Mouse (Mus musculus) kidney, embryonic 15.5 days (tissue): ENCODE measurements around the gene 6330403K07Rik. TPM values are rescaled to one million over a fixed set of nuclear protein-coding genes. Genes with fewer than 3 reads are reported as not detected.
A peak's percentile ranks its signal among the peaks of the same experiment; 100 is the strongest.

Experiments used
- ATAC-seq: fragments of 200-750 bp; cut with Nextera tagmentation; replicated peaks from 2 replicates; pipeline ENCODE4 v1.8.0; 2017; ENCODE audit warnings: moderate TSS enrichment; ENCODE audit not compliant: low FRiP score
- H3K27ac ChIP-seq: fragments of 300-500 bp; sonication (generic); 2 replicates; pipeline ENCODE4 v1.5.1; 2015; ENCODE audit warnings: mild to moderate bottlenecking, inconsistent platforms
- H3K27me3 ChIP-seq: fragments of 300-500 bp; sonication (generic); 2 replicates; pipeline ENCODE4 v1.6.1; 2015; ENCODE audit warnings: inconsistent platforms
- H3K36me3 ChIP-seq: fragments of 300-500 bp; sonication (generic); 2 replicates; pipeline ENCODE4 v1.6.1; 2015; ENCODE audit warnings: inconsistent platforms
- H3K4me1 ChIP-seq: fragments of 300-500 bp; sonication (generic); 2 replicates; pipeline ENCODE4 v1.6.1; 2015; ENCODE audit warnings: inconsistent platforms
- H3K4me2 ChIP-seq: fragments of 300-500 bp; sonication (generic); 2 replicates; pipeline ENCODE4 v1.6.1; 2015; ENCODE audit warnings: moderate library complexity, mild to moderate bottlenecking, inconsistent platforms
- H3K4me3 ChIP-seq: fragments of 300-500 bp; sonication (generic); replicated peaks from 2 replicates; pipeline ENCODE4 v1.5.1; 2015; ENCODE audit warnings: mild to moderate bottlenecking, inconsistent platforms
- H3K9ac ChIP-seq: fragments of 300-500 bp; sonication (generic); 2 replicates; pipeline ENCODE4 v1.6.1; 2015; ENCODE audit warnings: mild to moderate bottlenecking, inconsistent platforms
- H3K9me3 ChIP-seq: fragments of 300-500 bp; sonication (generic); replicated peaks from 2 replicates; pipeline ENCODE4 v1.6.1; 2016; ENCODE audit warnings: inconsistent platforms
- WGBS: fragments of 180-500 bp; shearing (Covaris S2); methylation state at CpG from one replicate; pipeline ENCODE4 v1.1.7; 2015; ENCODE audit warnings: mixed read lengths; 5-methylcytosine and 5-hydroxymethylcytosine counted together
- polyA plus RNA-seq: library from polyadenylated mRNA; unstranded; fragments of >200 nt; fragmentation: Nextera tagmentation; extraction: Ambion mirVana; gene quantifications from 2 replicates; pipeline ENCODE4 v1.2.1, GENCODE M21; 2015

Gene 6330403K07Rik
- polyA plus RNA-seq, 1 experiment from 2014 or later, result 69.4 TPM

DNA sequence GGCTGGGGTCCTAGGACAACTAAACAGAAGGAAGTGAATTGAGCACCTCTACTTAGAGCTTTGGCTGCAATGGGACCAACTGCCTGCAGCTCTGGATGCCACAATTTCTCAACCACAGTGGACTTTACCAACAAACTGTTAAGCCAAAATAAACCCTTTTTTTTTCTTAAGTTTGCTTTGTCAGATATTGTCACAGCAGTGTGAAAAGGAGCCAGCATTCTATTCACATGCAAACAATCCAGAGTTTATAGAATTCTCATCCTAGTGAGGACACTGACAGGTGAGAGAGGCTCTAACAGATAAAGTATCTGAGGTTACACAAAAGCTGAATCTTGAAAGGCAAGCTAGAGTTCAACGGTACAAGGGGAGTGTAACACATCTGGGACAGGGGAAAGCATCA lies 16.3 kb downstream of the 6330403K07Rik start:
- no peak overlapping the region for H3K9ac ChIP-seq
- no peak overlapping the region for H3K4me3 ChIP-seq
- H3K4me2 ChIP-seq, result no peak overlapping the region
- peaks cover 28% of the 10 kb centered on the region for H3K36me3 ChIP-seq
- H3K9me3 ChIP-seq, result no peaks in the 10 kb centered on the region
- WGBS, result 87% methylated on average over 1 of the region's 1 CpGs
- no peak for ATAC-seq
- no peak overlapping the region for H3K27ac ChIP-seq
- peaks cover 32% of the 10 kb centered on the region for H3K4me1 ChIP-seq
- H3K27me3 ChIP-seq, result no peaks in the 10 kb centered on the region

- Histone ChIP-seq H3K36me3 (peaks cover 61% of the 10 kb centered on the region), H3K9ac (no peak overlapping the region), H3K4me2 (no peak overlapping the region), H3K27me3 (no peaks in the 10 kb centered on the region), H3K4me1 (peaks cover 10% of the 10 kb centered on the region), H3K4me3 (no peak overlapping the region), H3K27ac (no peak overlapping the region), H3K9me3 (no peaks in the 10 kb centered on the region)
- ATAC-seq, result no peak
- WGBS, result 91% methylated on average over 7 of the region's 7 CpGs
These were observed 20.6 kb downstream of the 6330403K07Rik start for GRCm38 (mm10) chr11:71012743-71013142.

DNA sequence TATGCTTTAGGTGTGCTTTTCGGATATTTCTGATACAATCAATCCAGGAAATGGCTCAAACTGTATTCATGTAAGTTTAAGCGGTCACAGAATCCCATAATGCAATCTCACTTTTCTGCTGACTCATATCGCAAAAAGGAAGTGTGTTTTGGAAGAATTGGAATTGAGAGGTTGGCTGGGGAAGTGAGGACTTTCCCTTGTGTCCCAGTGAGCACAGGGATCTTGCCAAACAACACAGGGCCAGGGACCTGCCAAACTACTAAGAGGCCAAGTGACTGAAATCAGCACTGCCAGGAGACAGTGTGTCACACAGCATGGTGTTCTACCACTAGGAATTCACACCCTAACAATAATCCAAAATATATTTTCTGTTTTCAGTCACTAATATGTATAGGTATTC lies 25.0 kb downstream of the 6330403K07Rik start:
- peaks cover 57% of the 10 kb centered on the region for H3K36me3 ChIP-seq
- 80% methylated on average over 3 of the region's 3 CpGs for WGBS

DNA sequence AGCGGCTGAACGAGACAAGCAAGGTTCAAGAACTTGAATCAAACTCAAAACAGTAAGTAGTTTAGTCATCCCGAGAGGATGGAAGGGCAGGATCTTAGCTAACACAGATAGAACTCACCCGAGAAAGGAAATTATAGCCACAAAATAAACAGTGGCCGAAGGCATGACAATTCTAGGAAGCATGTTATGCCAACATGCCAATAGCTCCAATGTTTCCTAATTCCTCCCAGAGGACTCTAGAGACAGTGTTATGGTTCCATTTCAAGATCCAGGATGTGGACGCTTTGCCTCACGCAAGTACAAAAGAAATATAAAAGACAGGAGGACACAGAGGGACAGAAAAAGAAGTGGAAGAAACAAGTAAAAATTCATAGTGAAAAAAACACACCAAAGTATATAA lies 25.5 kb downstream of the 6330403K07Rik start:
- no peak overlapping the region for H3K4me2 ChIP-seq
- no peak for ATAC-seq
- peaks cover 54% of the 10 kb centered on the region for H3K36me3 ChIP-seq
- WGBS, result 80% methylated on average over 7 of the region's 7 CpGs
- H3K9me3 ChIP-seq, result no peaks in the 10 kb centered on the region
- H3K4me3 ChIP-seq, result no peak overlapping the region
- no peak overlapping the region for H3K9ac ChIP-seq
- H3K4me1 ChIP-seq, result peaks cover 11% of the 10 kb centered on the region
- H3K27me3 ChIP-seq, result no peaks in the 10 kb centered on the region
- no peak overlapping the region for H3K27ac ChIP-seq

More for the DNA sequence above, 25.0 kb downstream of the 6330403K07Rik start:
- Histone ChIP-seq H3K9me3 (no peaks in the 10 kb centered on the region), H3K4me2 (no peak overlapping the region), H3K27ac (no peak overlapping the region), H3K4me3 (no peak overlapping the region), H3K9ac (no peak overlapping the region), H3K4me1 (peaks cover 6% of the 10 kb centered on the region), H3K27me3 (no peaks in the 10 kb centered on the region)
- ATAC-seq, result no peak

GRCm38 (mm10) chr11:71007026-71007425 lies 26.3 kb downstream of the 6330403K07Rik start:
- Histone ChIP-seq H3K27me3 (no peaks in the 10 kb centered on the region), H3K4me1 (peaks cover 16% of the 10 kb centered on the region), H3K9me3 (no peaks in the 10 kb centered on the region), H3K4me3 (no peak overlapping the region), H3K27ac (no peak overlapping the region), H3K4me2 (no peak overlapping the region), H3K9ac (no peak overlapping the region), H3K36me3 (peaks cover 46% of the 10 kb centered on the region)
- 94% methylated on average over 6 of the region's 6 CpGs for WGBS
- ATAC-seq, result no peak

- H3K4me2 ChIP-seq, result peak overlapping the region; percentile 53
- H3K4me1 ChIP-seq, result peaks cover 16% of the 10 kb centered on the region
- peak overlapping the region; percentile 90 for H3K4me3 ChIP-seq
- no peaks in the 10 kb centered on the region for H3K27me3 ChIP-seq
- 60% methylated on average over 5 of the region's 5 CpGs for WGBS
- no peak overlapping the region for H3K9ac ChIP-seq
- H3K27ac ChIP-seq, result peak overlapping the region; percentile 56; the same call in 1 of the 2 replicates
- H3K9me3 ChIP-seq, result no peaks in the 10 kb centered on the region
- H3K36me3 ChIP-seq, result peaks cover 43% of the 10 kb centered on the region
- no peak for ATAC-seq
These were observed 28.3 kb downstream of the 6330403K07Rik start for GRCm38 (mm10) chr11:71005046-71005445.

DNA sequence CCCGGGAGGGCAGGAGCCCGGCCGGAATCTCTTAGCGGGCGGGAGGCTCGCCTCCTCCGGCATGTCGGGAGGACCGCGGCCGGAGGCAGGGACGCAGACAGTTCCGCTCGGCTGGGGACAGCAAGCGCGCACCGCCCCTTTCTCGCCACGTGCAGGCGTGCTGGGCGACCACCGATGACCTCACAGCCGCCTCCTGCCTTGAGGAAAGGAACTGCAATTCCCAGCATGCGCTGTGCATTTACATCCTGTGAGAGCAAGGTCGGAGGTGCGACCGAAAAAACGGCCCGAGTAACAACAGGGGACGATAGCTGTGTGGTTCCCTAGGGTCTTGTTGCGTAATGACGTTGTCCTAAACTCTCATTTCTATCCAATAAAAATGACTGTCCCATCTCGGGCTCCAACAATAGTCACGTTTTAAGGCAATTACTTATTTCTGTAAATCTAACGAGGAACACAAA lies 29.0 kb downstream of the 6330403K07Rik start, which contains the start of gene Dhx33:
Gene Dhx33 (minus strand): TSS at position 122 of the 458 bp plus-strand sequence.
- WGBS, result under 1% methylated on average over 34 of the region's 35 CpGs
- H3K9me3 ChIP-seq, result no peaks in the 10 kb centered on the region
- peaks cover 16% of the 10 kb centered on the region for H3K4me1 ChIP-seq
- ATAC-seq, result peak; percentile 99
- peak within 1 kb of the TSS; percentile 90 for H3K4me3 ChIP-seq
- no peaks in the 10 kb centered on the region for H3K27me3 ChIP-seq
- peaks cover 43% of the 10 kb centered on the region for H3K36me3 ChIP-seq
- H3K4me2 ChIP-seq, result peak within 1 kb of the TSS; percentile 78
- H3K9ac ChIP-seq, result peak within 1 kb of the TSS; percentile 76
- peak within 1 kb of the TSS; percentile 87 for H3K27ac ChIP-seq

DNA sequence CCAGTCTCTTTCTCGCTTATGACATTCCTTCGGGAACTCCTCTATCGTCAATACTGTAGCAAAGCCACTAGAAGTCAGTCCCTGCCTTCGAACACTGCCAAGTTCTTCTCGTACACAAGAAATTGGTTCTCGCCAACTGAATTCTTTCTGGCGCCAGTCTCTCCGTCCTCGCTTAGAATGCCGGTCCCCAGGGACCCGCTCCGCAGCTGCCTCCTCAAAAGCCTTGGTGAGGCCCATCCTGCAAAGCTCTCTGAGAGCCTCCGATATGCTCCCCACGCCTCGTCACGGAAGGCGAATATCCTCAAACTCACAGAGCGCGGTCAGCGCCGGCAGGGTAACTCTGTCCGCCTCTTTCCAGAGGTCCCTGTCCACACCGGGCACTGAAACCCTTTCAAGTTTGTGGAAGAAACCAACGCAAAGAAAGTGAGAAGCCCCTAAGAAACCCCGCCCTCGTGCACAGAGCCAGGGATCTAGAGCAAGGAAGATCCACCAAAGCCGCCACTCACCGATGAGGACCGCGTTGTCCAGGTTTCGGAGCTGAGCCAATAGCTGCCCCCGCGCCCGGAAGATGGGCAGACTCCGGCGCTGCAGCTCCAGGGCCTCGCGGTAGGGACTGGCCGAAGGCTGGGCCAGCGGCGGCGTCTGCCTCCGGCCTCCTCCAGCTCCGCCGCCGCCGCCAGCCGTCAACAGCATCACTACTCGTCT lies 29.6 kb downstream of the 6330403K07Rik start:
- H3K4me1 ChIP-seq, result peaks cover 16% of the 10 kb centered on the region
- ATAC-seq, result peak; percentile 90
- peaks cover 43% of the 10 kb centered on the region for H3K36me3 ChIP-seq
- WGBS, result under 1% methylated on average over 49 of the region's 49 CpGs
- H3K27ac ChIP-seq, result peak overlapping the region; percentile 87
- peak overlapping the region; percentile 76 for H3K9ac ChIP-seq
- H3K27me3 ChIP-seq, result no peaks in the 10 kb centered on the region
- peak overlapping the region; percentile 90 for H3K4me3 ChIP-seq
- peak overlapping the region; percentile 78 for H3K4me2 ChIP-seq
- no peaks in the 10 kb centered on the region for H3K9me3 ChIP-seq

GRCm38 (mm10) chr11:71001167-71001566 lies 32.1 kb downstream of the 6330403K07Rik start:
- no peaks in the 10 kb centered on the region for H3K9me3 ChIP-seq
- H3K36me3 ChIP-seq, result peaks cover 52% of the 10 kb centered on the region
- no peaks in the 10 kb centered on the region for H3K27me3 ChIP-seq
- no peak overlapping the region for H3K4me2 ChIP-seq
- WGBS, result 85% methylated on average over 4 of the region's 4 CpGs
- H3K27ac ChIP-seq, result no peak overlapping the region
- peaks cover 16% of the 10 kb centered on the region for H3K4me1 ChIP-seq
- no peak overlapping the region for H3K4me3 ChIP-seq
- ATAC-seq, result no peak
- H3K9ac ChIP-seq, result no peak overlapping the region

- under 1% methylated on average over 61 of the region's 64 CpGs for WGBS
These were observed 50.6 kb downstream of the 6330403K07Rik start, which contains the start of gene C1qbp for GRCm38 (mm10) chr11:70982557-70983228. Gene C1qbp (minus strand): TSS chr11:70983026.

DNA sequence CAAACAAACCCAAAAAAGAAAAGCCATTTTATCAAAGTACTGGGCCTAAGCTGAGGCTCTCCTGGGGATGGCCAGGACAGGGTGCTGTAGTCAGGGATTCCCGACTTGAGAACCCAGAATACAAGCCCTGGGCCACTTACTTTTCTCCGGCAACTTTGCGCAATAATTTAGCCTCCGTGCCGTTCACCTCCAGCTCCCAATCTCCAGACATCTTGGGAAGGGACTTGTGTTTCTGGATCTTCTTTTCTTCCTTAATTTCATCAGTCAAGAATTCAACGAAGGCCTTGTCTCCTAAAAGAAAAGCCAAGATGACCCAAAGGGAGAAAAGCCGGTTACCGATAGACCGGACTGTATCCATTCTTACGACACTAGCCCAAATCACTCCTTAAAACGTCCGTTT lies 51.3 kb downstream of the 6330403K07Rik start:
- Histone ChIP-seq H3K4me2 (peak overlapping the region; percentile 78), H3K4me1 (peaks cover 15% of the 10 kb centered on the region), H3K36me3 (peaks cover 73% of the 10 kb centered on the region), H3K27me3 (no peaks in the 10 kb centered on the region), H3K9me3 (no peaks in the 10 kb centered on the region), H3K27ac (no peak overlapping the region), H3K9ac (peak overlapping the region; percentile 97), H3K4me3 (peak overlapping the region; percentile 100)
- 7% methylated on average over 12 of the region's 12 CpGs for WGBS
- ATAC-seq, result no peak

More at GRCm38 (mm10) chr11:70982557-70983228, 50.6 kb downstream of the 6330403K07Rik start, which contains the start of gene C1qbp:
- H3K36me3 ChIP-seq, result peaks cover 73% of the 10 kb centered on the region
- no peaks in the 10 kb centered on the region for H3K27me3 ChIP-seq
- peak within 1 kb of the TSS; percentile 78 for H3K4me2 ChIP-seq
- H3K9ac ChIP-seq, result peak within 1 kb of the TSS; percentile 97
- H3K4me1 ChIP-seq, result peaks cover 15% of the 10 kb centered on the region
- peak within 1 kb of the TSS; percentile 82 for H3K27ac ChIP-seq
- peak; percentile 95 for ATAC-seq
- peak within 1 kb of the TSS; percentile 100 for H3K4me3 ChIP-seq
- no peaks in the 10 kb centered on the region for H3K9me3 ChIP-seq
